Mouse (Mus musculus): ENCODE measurements around the gene Ralb. TPM values are rescaled to one million over a fixed set of nuclear protein-coding genes. Genes with fewer than 3 reads are reported as not detected.

Ralb gene
- polyA plus RNA-seq, 1 experiment: 30.3 TPM

GRCm38 (mm10) chr1:119505951-119506350, 1.4 kb upstream of the Ralb start:
- no peak for TF ChIP-seq CTCF (IDR thresholded peaks at IDR 0.05; ENCODE audit: control insufficient read depth, insufficient read depth, low read length)
- TF ChIP-seq POLR2A (IDR thresholded peaks at IDR 0.05; ENCODE audit: borderline replicate concordance, control insufficient read depth, low read depth, low read length): no peak
- no peak overlapping the region for H3K27ac ChIP-seq (ENCODE audit: control insufficient read depth, insufficient read depth, low read depth, low read length, poor library complexity)
- no peak overlapping the region for H3K4me3 ChIP-seq (replicated peaks; ENCODE audit: control insufficient read depth, low read depth, low read length)
- H3K4me1 ChIP-seq (ENCODE audit: control insufficient read depth, insufficient read depth, low read length): no peaks in the 10 kb centered on the region; the same call in 1 of the 2 replicates
- WGBS: 63% methylated on average over 3 of the region's 3 CpGs

GRCm38 (mm10) chr1:119503808-119504207, 786 bp downstream of the Ralb start:
- Histone ChIP-seq H3K27ac (ENCODE audit: control insufficient read depth, insufficient read depth, low read depth, low read length, poor library complexity) (peak overlapping the region; percentile 85; the same call in 1 of the 2 replicates), H3K4me3 (replicated peaks; ENCODE audit: control insufficient read depth, low read depth, low read length) (peak overlapping the region; percentile 77), H3K4me1 (ENCODE audit: control insufficient read depth, insufficient read depth, low read length) (peaks cover 4% of the 10 kb centered on the region)
- TF ChIP-seq POLR2A (IDR thresholded peaks at IDR 0.05; ENCODE audit: borderline replicate concordance, control insufficient read depth, low read depth, low read length) (no peak), CTCF (IDR thresholded peaks at IDR 0.05; ENCODE audit: control insufficient read depth, insufficient read depth, low read length) (no peak)
- 28% methylated on average over 5 of the region's 5 CpGs for WGBS

DNA sequence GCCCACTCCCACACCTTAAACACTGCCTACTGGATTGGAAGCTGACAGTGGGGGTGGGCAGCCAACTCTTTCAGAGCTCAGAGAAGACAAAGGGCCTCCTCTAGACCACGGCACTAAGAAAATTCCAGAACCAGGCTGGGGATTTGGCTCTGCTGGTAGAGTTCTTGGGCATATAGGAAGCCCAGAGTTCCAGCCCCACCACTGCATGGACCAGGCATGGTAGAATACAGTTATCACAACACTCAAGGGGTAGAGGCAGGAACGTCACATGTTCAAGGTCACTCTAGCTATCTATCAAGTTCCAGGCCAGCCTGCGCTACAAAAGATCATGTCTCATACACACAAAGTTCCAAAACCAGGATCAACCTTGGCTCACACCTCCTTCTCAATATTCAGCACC, 1.4 kb downstream of the Ralb start:
- TF ChIP-seq POLR2A (IDR thresholded peaks at IDR 0.05; ENCODE audit: borderline replicate concordance, control insufficient read depth, low read depth, low read length) (no peak), CTCF (IDR thresholded peaks at IDR 0.05; ENCODE audit: control insufficient read depth, insufficient read depth, low read length) (no peak)
- Histone ChIP-seq H3K4me1 (ENCODE audit: control insufficient read depth, insufficient read depth, low read length) (peaks cover 6% of the 10 kb centered on the region), H3K4me3 (replicated peaks; ENCODE audit: control insufficient read depth, low read depth, low read length) (no peak overlapping the region), H3K27ac (ENCODE audit: control insufficient read depth, insufficient read depth, low read depth, low read length, poor library complexity) (no peak overlapping the region)
- 82% methylated on average over 3 of the region's 3 CpGs for WGBS

DNA sequence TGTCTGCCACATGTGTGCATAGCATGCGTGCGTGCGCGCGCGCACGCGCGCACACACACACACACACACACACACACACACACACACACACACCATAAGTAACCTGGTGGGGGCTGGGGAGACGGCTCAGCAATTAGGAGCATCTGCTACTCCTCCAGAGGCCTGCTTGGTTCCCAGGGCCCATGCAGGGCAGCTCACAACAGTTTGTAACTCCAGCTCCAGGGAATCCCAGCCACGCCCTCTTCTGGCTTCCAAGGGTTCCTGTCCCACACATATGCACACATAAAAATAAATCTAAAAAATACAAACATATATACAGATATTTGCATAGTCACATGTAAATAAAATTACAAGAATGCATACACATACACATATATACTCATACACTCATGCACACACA, 1.9 kb downstream of the Ralb start:
- Histone ChIP-seq H3K4me1 (ENCODE audit: control insufficient read depth, insufficient read depth, low read length) (peaks cover 6% of the 10 kb centered on the region), H3K4me3 (replicated peaks; ENCODE audit: control insufficient read depth, low read depth, low read length) (no peak overlapping the region), H3K27ac (ENCODE audit: control insufficient read depth, insufficient read depth, low read depth, low read length, poor library complexity) (no peak overlapping the region)
- no peak for TF ChIP-seq POLR2A (IDR thresholded peaks at IDR 0.05; ENCODE audit: borderline replicate concordance, control insufficient read depth, low read depth, low read length)
- no peak for TF ChIP-seq CTCF (IDR thresholded peaks at IDR 0.05; ENCODE audit: control insufficient read depth, insufficient read depth, low read length)
- WGBS: 22% methylated on average over 11 of the region's 11 CpGs

- no peak overlapping the region for H3K4me3 ChIP-seq (replicated peaks; ENCODE audit: control insufficient read depth, low read depth, low read length)
- H3K27ac ChIP-seq (ENCODE audit: control insufficient read depth, insufficient read depth, low read depth, low read length, poor library complexity): no peak overlapping the region
- H3K4me1 ChIP-seq (ENCODE audit: control insufficient read depth, insufficient read depth, low read length): peaks cover 8% of the 10 kb centered on the region
- 72% methylated on average over 8 of the region's 8 CpGs for WGBS
- TF ChIP-seq CTCF (IDR thresholded peaks at IDR 0.05; ENCODE audit: control insufficient read depth, insufficient read depth, low read length) (no peak), POLR2A (IDR thresholded peaks at IDR 0.05; ENCODE audit: borderline replicate concordance, control insufficient read depth, low read depth, low read length) (no peak)
Observed at GRCm38 (mm10) chr1:119501881-119502280, 2.7 kb downstream of the Ralb start.

DNA sequence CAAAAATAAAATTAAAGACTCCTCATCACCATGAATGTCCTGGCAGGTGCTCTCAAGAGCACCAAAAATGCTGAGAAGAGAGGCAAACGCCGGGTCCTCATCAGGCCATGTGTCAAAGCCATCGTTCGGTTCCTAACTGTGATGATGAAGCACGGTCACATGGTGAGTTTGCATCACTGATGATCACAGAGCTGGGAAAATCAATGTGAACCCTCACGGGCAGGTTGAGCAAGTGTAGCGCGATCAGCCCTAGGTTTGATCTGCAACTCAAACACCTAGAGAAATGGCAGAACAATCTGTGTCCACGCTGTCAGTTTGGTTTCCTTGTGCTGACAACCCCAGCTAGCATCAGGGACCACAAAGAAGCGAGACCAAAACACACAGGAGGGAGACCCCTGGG, 5.1 kb downstream of the Ralb start:
- WGBS: 70% methylated on average over 10 of the region's 10 CpGs
- peak overlapping the region; percentile 59; the same call in 1 of the 2 replicates for H3K27ac ChIP-seq (ENCODE audit: control insufficient read depth, insufficient read depth, low read depth, low read length, poor library complexity)
- H3K4me3 ChIP-seq (replicated peaks; ENCODE audit: control insufficient read depth, low read depth, low read length): no peak overlapping the region
- H3K4me1 ChIP-seq (ENCODE audit: control insufficient read depth, insufficient read depth, low read length): peaks cover 11% of the 10 kb centered on the region
- TF ChIP-seq POLR2A (IDR thresholded peaks at IDR 0.05; ENCODE audit: borderline replicate concordance, control insufficient read depth, low read depth, low read length) (no peak), CTCF (IDR thresholded peaks at IDR 0.05; ENCODE audit: control insufficient read depth, insufficient read depth, low read length) (no peak)

DNA sequence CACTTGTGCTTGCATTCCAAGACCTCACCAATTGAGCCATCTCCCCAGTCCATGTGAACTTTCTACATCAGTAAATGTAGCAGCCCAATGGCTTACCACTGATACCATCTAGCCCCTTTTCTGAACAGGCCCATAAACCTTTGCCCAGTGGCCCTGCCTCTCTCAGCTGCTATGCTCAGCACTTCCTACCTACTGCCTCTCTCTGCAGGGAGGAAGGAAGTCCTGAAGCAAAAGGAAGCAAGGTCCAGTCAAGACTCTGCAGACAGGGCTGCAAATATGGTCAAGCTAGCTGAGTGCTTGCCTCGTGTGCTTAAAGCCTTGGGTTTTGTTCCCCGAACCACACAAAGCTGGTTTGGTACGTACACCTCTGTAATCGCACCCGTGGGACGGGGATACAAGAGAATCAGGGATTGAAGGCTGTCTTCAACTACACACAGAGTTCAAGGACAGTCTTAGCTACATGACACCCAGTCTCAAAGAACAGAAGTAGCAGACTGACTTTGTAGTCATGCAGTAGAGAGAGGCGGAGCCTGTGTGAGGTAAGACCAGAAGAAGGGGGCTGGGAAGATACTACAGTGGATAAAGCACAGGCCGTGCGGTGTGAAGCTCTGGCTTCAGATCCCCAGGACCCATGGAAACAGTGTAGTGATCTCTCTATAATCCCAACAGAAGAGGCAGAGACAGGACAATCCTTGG, 5.9 kb downstream of the Ralb start:
- Histone ChIP-seq H3K4me1 (ENCODE audit: control insufficient read depth, insufficient read depth, low read length) (peaks cover 11% of the 10 kb centered on the region), H3K4me3 (replicated peaks; ENCODE audit: control insufficient read depth, low read depth, low read length) (no peak overlapping the region), H3K27ac (ENCODE audit: control insufficient read depth, insufficient read depth, low read depth, low read length, poor library complexity) (peak overlapping the region; percentile 59)
- WGBS: 48% methylated on average over 9 of the region's 9 CpGs
- no peak for TF ChIP-seq CTCF (IDR thresholded peaks at IDR 0.05; ENCODE audit: control insufficient read depth, insufficient read depth, low read length)
- TF ChIP-seq POLR2A (IDR thresholded peaks at IDR 0.05; ENCODE audit: borderline replicate concordance, control insufficient read depth, low read depth, low read length): no peak

DNA sequence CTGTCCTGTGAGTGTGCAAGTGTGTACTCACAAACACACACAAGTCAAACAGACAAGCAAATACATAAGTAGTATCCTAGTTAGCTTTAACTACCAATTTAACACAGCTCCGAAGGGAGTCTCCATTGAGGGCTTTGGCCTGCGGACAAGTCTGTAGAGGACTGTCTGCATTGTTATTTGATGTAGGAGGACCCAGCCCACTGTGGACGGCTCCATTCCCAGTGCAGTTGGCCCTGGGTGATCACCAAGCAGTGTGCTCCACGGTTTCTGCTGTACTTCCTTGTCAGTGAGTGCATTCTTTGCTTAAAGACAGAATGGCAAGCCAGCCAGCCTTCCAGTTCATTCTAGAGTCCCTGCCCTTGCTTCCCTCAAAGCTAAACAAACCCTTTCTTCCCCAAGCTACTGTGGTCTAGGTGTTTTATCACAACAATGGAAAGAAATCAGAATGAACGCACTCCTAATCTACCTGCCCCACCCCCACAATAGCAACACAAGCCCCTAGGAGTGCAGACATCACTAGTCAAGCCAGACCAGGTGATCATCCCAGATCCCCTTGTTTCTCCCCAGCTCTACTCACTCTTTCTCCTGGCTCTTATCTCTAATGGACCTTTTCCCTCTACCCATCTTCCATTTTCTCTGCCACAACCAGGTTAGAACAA, 7.1 kb downstream of the Ralb start:
- no peak overlapping the region for H3K4me3 ChIP-seq (replicated peaks; ENCODE audit: control insufficient read depth, low read depth, low read length)
- H3K4me1 ChIP-seq (ENCODE audit: control insufficient read depth, insufficient read depth, low read length): peaks cover 11% of the 10 kb centered on the region
- WGBS: 80% methylated on average over 5 of the region's 5 CpGs
- TF ChIP-seq CTCF (IDR thresholded peaks at IDR 0.05; ENCODE audit: control insufficient read depth, insufficient read depth, low read length) (no peak), POLR2A (IDR thresholded peaks at IDR 0.05; ENCODE audit: borderline replicate concordance, control insufficient read depth, low read depth, low read length) (no peak)
- H3K27ac ChIP-seq (ENCODE audit: control insufficient read depth, insufficient read depth, low read depth, low read length, poor library complexity): no peak overlapping the region; the same call in 1 of the 2 replicates
